Mouse (Mus musculus) MEL (cell line): Measurements from ENCODE around the gene A630095N17Rik.
A peak's percentile ranks its signal among the peaks of the same experiment; 100 is the strongest.

ENCODE experiments used
- CTCF ChIP-seq, 3 experiments: IDR thresholded peaks in 2 of 3; conservative IDR thresholded peaks in 1 of 3; 2 replicates each; pipeline ENCODE4 v1.5.1; 2011 to 2012; ENCODE audit warnings: low read length in 3 of 3, low read depth in 2 of 3, mild to moderate bottlenecking in 2 of 3, improper control_type of control experiment in 1 of 3, inconsistent platforms in 1 of 3, mixed read lengths in 1 of 3, moderate library complexity in 1 of 3; ENCODE audit not compliant: control insufficient read depth in 1 of 3, insufficient read depth in 1 of 3, poor library complexity in 1 of 3, severe bottlenecking in 1 of 3
- NRF1 ChIP-seq: IDR thresholded peaks from 2 replicates; pipeline ENCODE4 v1.6.1; 2014; ENCODE audit warnings: low read depth, mild to moderate bottlenecking, inconsistent platforms, low read length, improper control_type of control experiment, moderate library complexity; ENCODE audit not compliant: poor library complexity, insufficient read depth, severe bottlenecking
- POLR2A ChIP-seq, 2 experiments: IDR thresholded peaks; 2 replicates each; pipeline ENCODE4 v1.6.1; 2011 to 2012; ENCODE audit warnings: low read length in 2 of 2, mild to moderate bottlenecking in 2 of 2, control low read depth in 1 of 2, improper control_type of control experiment in 1 of 2, low read depth in 1 of 2, moderate library complexity in 1 of 2; ENCODE audit not compliant: control insufficient read depth in 1 of 2, insufficient read depth in 1 of 2, poor library complexity in 1 of 2
- POLR2AphosphoS5 ChIP-seq: IDR thresholded peaks from 2 replicates; pipeline ENCODE4 v1.6.1; 2012; ENCODE audit warnings: low read depth, borderline replicate concordance, mild to moderate bottlenecking, inconsistent platforms, low read length, moderate library complexity, mixed read lengths

- TF ChIP-seq NRF1: peak; percentile 68
- no peak for TF ChIP-seq CTCF (IDR thresholded peaks at IDR 0.05 in 2 of 3, conservative IDR thresholded peaks at IDR 0.05 in 1 of 3; ENCODE audit: control insufficient read depth in 1 of 3, insufficient read depth in 1 of 3, low read depth in 2 of 3, low read length in 3 of 3, poor library complexity in 1 of 3, severe bottlenecking in 1 of 3)
- TF ChIP-seq POLR2A (IDR thresholded peaks at IDR 0.05; ENCODE audit: control insufficient read depth in 1 of 2, insufficient read depth in 1 of 2, low read depth in 1 of 2, low read length in 2 of 2, poor library complexity in 1 of 2): peak; percentile 56 to 75; a peak in 3 of 4 replicates
- peak; percentile 71; the same call in 1 of the 2 replicates for TF ChIP-seq POLR2AphosphoS5
Measured at GRCm38 (mm10) chr1:75180105-75180590, 51.8 kb downstream of the A630095N17Rik start, which contains the start of gene Abcb6.
